11 mouse cellular contexts compared by ENCODE assay signal in genomic region chr14:22695448-22695847, GRCm38 (mm10).
A peak's percentile ranks its signal among the peaks of the same experiment; 100 is the strongest.
DNase-seq lines count a peak whose midpoint lies in the region; ATAC-seq and TF ChIP-seq lines count a peak whose summit lies in the region.
"Had no signal": no experiment of that assay in that cellular context is flagged by ENCODE, and none has a peak within 500 bp of the region (broad histone marks: within the 10 kb centered on the region; RNA-seq: fewer than 3 reads in every experiment).

No protein-coding gene starts in this region.

- no peak for ATAC-seq in forebrain, embryonic 14.5 days
- ATAC-seq: liver, embryonic 12.5 days had no signal

- H3K27ac ChIP-seq in forebrain, embryonic 14.5 days (ENCODE audit: low read depth, low read length), result no peak overlapping the region
- no peak overlapping the region for H3K27ac ChIP-seq in forebrain, embryonic 10.5 days
- no peak overlapping the region for H3K27ac ChIP-seq in kidney, adult 2 months (ENCODE audit: insufficient read depth, low read depth, low read length)
- H3K27ac ChIP-seq: liver, embryonic 12.5 days had no signal

- peaks cover 9% of the 10 kb centered on the region for H3K4me1 ChIP-seq in forebrain, embryonic 14.5 days (ENCODE audit: control insufficient read depth, insufficient read depth, low read length)
- H3K4me1 ChIP-seq in forebrain, embryonic 10.5 days, result peaks cover 20% of the 10 kb centered on the region
- H3K4me1 ChIP-seq in kidney, adult 2 months (ENCODE audit: control insufficient read depth, insufficient read depth, low read length), result no peaks in the 10 kb centered on the region
- H3K4me1 ChIP-seq: liver, embryonic 12.5 days had no signal

- TF ChIP-seq POLR2A in kidney, adult 2 months (IDR thresholded peaks at IDR 0.05; ENCODE audit: low read depth, low read length), result no peak

- H3K4me3 ChIP-seq in forebrain, embryonic 14.5 days (ENCODE audit: low read depth, low read length), result no peak overlapping the region
- H3K4me3 ChIP-seq in forebrain, embryonic 10.5 days, result no peak overlapping the region
- H3K4me3 ChIP-seq in kidney, adult 2 months (ENCODE audit: insufficient read depth, low read depth, low read length), result no peak overlapping the region
- H3K4me3 ChIP-seq: liver, embryonic 12.5 days had no signal

- H3K27me3 ChIP-seq in forebrain, embryonic 14.5 days (replicated peaks; ENCODE audit: control insufficient read depth, insufficient read depth, low read length), result peaks cover 3% of the 10 kb centered on the region; the same call in 1 of the 2 replicates
- peaks cover 36% of the 10 kb centered on the region; the same call in 1 of the 2 replicates for H3K27me3 ChIP-seq in forebrain, embryonic 10.5 days (ENCODE audit: poor library complexity, severe bottlenecking)
- H3K27me3 ChIP-seq in kidney, adult 2 months (replicated peaks; ENCODE audit: control insufficient read depth, insufficient read depth, low read length), result no peaks in the 10 kb centered on the region
- H3K27me3 ChIP-seq: liver, embryonic 12.5 days had no signal

- H3K36me3 ChIP-seq in forebrain, embryonic 14.5 days (ENCODE audit: control insufficient read depth, insufficient read depth, low read length), result no peaks in the 10 kb centered on the region
- no peaks in the 10 kb centered on the region for H3K36me3 ChIP-seq in forebrain, embryonic 10.5 days (replicated peaks)
- H3K36me3 ChIP-seq in kidney, adult 2 months (ENCODE audit: control insufficient read depth, insufficient read depth, low read length), result no peaks in the 10 kb centered on the region
- H3K36me3 ChIP-seq: liver, embryonic 12.5 days had no signal

- WGBS in forebrain, embryonic 14.5 days, result 38% methylated on average over 6 of the region's 6 CpGs
- 90% methylated on average over 6 of the region's 6 CpGs for WGBS in forebrain, embryonic 10.5 days
- 45% methylated on average over 6 of the region's 6 CpGs for WGBS in kidney, adult 2 months

- intact Hi-C loops in heart, postnatal 10 days (cut with DNase I), result no loop called here
- intact Hi-C loops in gastrocnemius, postnatal 36 days (cut with DNase I), result no loop called here

- TF ChIP-seq CTCF in kidney, adult 2 months (conservative IDR thresholded peaks at IDR 0.05; ENCODE audit: insufficient read depth, insufficient read length, low read depth, low read length), result no peak

- no peak overlapping the region for H3K9ac ChIP-seq in forebrain, embryonic 14.5 days (ENCODE audit: low read length)
- H3K9ac ChIP-seq: liver, embryonic 12.5 days had no signal

- H3K9me3 ChIP-seq in forebrain, embryonic 14.5 days (replicated peaks; ENCODE audit: control insufficient read depth, low read length), result no peaks in the 10 kb centered on the region
- no peaks in the 10 kb centered on the region for H3K9me3 ChIP-seq in forebrain, embryonic 10.5 days
- H3K9me3 ChIP-seq: liver, embryonic 12.5 days had no signal

- DNase-seq in forebrain, embryonic 14.5 days (ENCODE audit: low spot score), result peak; percentile 80
- DNase-seq in forebrain, embryonic 10.5 days (ENCODE audit: extremely low spot score, low spot score), result no peak
- DNase-seq in kidney, postnatal 4 days, result peak; percentile 66 to 75
- DNase-seq in kidney, adult 2 months, result no peak
- DNase-seq in MN1 (ENCODE audit: low spot score), result peak; percentile 18
- DNase-seq in heart, postnatal 10 days, result peak; percentile 45 to 55
- no peak for DNase-seq in gastrocnemius, postnatal 36 days
- DNase-seq in left cerebral cortex, adult 11 months (ENCODE audit: low spot score), result no peak
- DNase-seq: cerebellum, adult 2 months; thymus, adult 2 months had no signal

- H3K4me2 ChIP-seq in forebrain, embryonic 14.5 days (ENCODE audit: low read length), result no peak overlapping the region
- H3K4me2 ChIP-seq: liver, embryonic 12.5 days had no signal

Comparison
In these comparisons a context has a peak if more than half of its experiments do, and no peak if none do; other contexts are left out.
1. DNase-seq: peak in forebrain, embryonic 14.5 days (single experiment), kidney, postnatal 4 days (2 of 2), MN1 (single experiment) and heart, postnatal 10 days (2 of 2); none in forebrain, embryonic 10.5 days (single experiment), kidney, adult 2 months (single experiment), gastrocnemius, postnatal 36 days (0 of 2) and left cerebral cortex, adult 11 months (single experiment).